19 mouse cellular contexts compared by ENCODE assay signal in the genomic region with DNA sequence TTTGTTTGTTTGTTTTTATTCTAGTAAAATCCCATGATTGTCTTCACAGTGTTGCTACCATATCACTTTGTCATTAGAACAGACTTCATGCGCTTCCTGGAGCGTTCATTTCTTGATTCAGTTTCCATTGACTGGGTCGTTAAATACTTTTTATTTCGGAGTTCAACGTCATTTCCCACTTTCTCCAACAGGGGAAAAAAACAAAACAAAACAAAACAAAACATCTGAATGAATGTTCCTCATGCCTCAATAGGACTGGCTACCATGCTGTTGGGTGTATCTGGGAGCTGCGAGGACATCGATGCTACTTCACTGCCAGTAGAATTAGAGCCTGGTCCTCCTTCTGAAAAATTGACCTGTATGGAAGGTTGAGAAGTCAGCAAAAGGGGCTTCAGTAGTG. TPM values are rescaled to one million over a fixed set of nuclear protein-coding genes. Genes with fewer than 3 reads are reported as not detected.
"Had no signal": no experiment of that assay in that cellular context is flagged by ENCODE, and none has a peak within 500 bp of the region (broad histone marks: within the 10 kb centered on the region; RNA-seq: fewer than 3 reads in every experiment).

No protein-coding gene starts in this region.

- H3K9ac ChIP-seq: kidney, embryonic 15.5 days; liver, embryonic 13.5 days; lung, embryonic 14.5 days; midbrain, embryonic 15.5 days; neural tube, embryonic 15.5 days had no signal

- H3K4me3 ChIP-seq: kidney, embryonic 15.5 days; left cerebral cortex, adult 2 months; liver, embryonic 13.5 days; midbrain, embryonic 15.5 days; myocyte; neural tube, embryonic 15.5 days had no signal

- H3K9me3 ChIP-seq: kidney, embryonic 15.5 days; liver, embryonic 13.5 days; midbrain, embryonic 15.5 days; neural tube, embryonic 15.5 days had no signal

- DNase-seq: kidney, adult 8-10 months; kidney, postnatal 10 days; kidney, postnatal 36 days; layer of hippocampus, postnatal 36 days; liver, embryonic 13.5 days; lung, embryonic 14.5 days; thymus, adult 18-20 months; thymus, postnatal 36 days had no signal

- H3K27ac ChIP-seq: kidney, embryonic 15.5 days; left cerebral cortex, adult 2 months; liver, embryonic 13.5 days; macrophage; midbrain, embryonic 15.5 days; neural tube, embryonic 15.5 days had no signal

- H3K4me2 ChIP-seq: kidney, embryonic 15.5 days; liver, embryonic 13.5 days; lung, embryonic 14.5 days; midbrain, embryonic 15.5 days; neural tube, embryonic 15.5 days had no signal

- H3K4me1 ChIP-seq: liver, embryonic 13.5 days; midbrain, embryonic 15.5 days had no signal

- H3K36me3 ChIP-seq: kidney, embryonic 15.5 days; liver, embryonic 13.5 days; midbrain, embryonic 15.5 days; neural tube, embryonic 15.5 days had no signal

- ATAC-seq: lung, postnatal 0 days; midbrain, embryonic 15.5 days had no signal

RNA-seq across cellular contexts. Expression of gene Isl1, which starts 10.2 kb away (rescaled TPM):
- total RNA-seq: layer of hippocampus, adult 8-10 months; layer of hippocampus, postnatal 36 days; liver, adult 2 months; megakaryocyte, adult 5-6 weeks; monocyte, adult 5-6 weeks had no signal
- polyA plus RNA-seq: liver, adult 2 months; macrophage had no signal
